Mouse (Mus musculus): ENCODE results near the gene Sema3b. TPM values are rescaled to one million over a fixed set of nuclear protein-coding genes. Genes with fewer than 3 reads are reported as not detected.
A peak's percentile ranks its signal among the peaks of the same experiment; 100 is the strongest.

Sema3b gene
- polyA plus RNA-seq, 1 experiment from 2014 or later: 4.6 TPM

- no peak for ATAC-seq (ENCODE audit: low FRiP score, low read depth)
- no peak overlapping the region for H3K27ac ChIP-seq (replicated peaks)
- H3K9ac ChIP-seq: no peak overlapping the region
- peaks cover 15% of the 10 kb centered on the region for H3K4me1 ChIP-seq (replicated peaks)
- no peaks in the 10 kb centered on the region for H3K9me3 ChIP-seq
- peak overlapping the region; percentile 64 for H3K4me2 ChIP-seq
- 94% methylated on average over 13 of the region's 13 CpGs for WGBS
- H3K4me3 ChIP-seq: no peak overlapping the region
- no peaks in the 10 kb centered on the region for H3K27me3 ChIP-seq
- H3K36me3 ChIP-seq: no peaks in the 10 kb centered on the region
These were observed 34.6 kb upstream of the Sema3b start for GRCm38 (mm10) chr9:107643544-107644214.

DNA sequence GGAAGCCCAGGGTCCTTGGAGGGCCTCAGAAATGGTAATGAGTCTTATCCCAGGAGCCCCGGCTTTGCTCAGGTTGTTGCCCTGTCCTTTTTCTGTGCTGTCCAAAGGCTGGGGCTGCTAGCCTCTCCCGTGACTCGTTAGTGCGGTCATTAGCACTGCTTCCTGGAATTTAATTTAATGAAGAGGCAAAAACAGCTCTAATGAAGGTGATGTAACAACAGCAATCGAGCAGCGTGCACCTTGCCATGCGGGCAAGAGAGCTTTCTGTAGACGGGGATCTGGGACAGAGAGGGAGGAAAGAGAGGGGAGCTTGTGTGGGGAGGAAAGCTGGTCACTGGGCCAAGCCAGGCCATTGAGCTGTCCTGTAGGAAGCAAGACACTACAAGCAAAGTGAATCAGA, 32.6 kb upstream of the Sema3b start:
- no peak overlapping the region for H3K4me2 ChIP-seq
- no peaks in the 10 kb centered on the region for H3K9me3 ChIP-seq
- H3K27ac ChIP-seq (replicated peaks): no peak overlapping the region
- no peaks in the 10 kb centered on the region for H3K27me3 ChIP-seq
- no peak overlapping the region for H3K9ac ChIP-seq
- WGBS: 49% methylated on average over 8 of the region's 8 CpGs
- no peaks in the 10 kb centered on the region for H3K36me3 ChIP-seq
- no peak for ATAC-seq (ENCODE audit: low FRiP score, low read depth)
- H3K4me1 ChIP-seq (replicated peaks): peaks cover 26% of the 10 kb centered on the region
- no peak overlapping the region for H3K4me3 ChIP-seq

DNA sequence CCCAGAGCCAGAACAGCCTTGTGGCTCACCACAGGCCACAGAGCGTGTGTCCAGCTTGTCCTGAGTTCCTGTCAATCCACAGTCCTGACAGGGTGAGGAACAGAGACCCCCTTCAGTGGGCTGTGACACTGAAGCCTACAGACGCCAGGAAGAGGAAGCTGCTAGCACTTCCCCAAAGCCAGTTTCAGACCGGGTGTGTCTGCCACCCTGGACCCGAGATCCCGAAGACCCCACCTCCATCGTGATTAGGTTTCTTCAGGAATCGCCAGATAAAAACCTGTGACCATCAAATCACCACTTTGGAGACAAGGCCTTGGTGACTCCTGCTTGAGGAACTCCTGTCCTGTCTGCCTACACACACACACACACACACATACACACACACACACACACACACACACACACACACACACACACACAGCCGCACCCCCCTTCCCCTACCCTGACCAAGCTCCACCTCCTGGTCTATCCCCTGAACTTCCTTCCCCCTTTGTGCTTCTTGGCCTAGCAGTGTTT, 31.3 kb upstream of the Sema3b start:
- H3K36me3 ChIP-seq: no peaks in the 10 kb centered on the region
- H3K4me3 ChIP-seq: no peak overlapping the region
- no peak for ATAC-seq (ENCODE audit: low FRiP score, low read depth)
- WGBS: 47% methylated on average over 8 of the region's 8 CpGs
- H3K9ac ChIP-seq: no peak overlapping the region
- H3K4me1 ChIP-seq (replicated peaks): peaks cover 35% of the 10 kb centered on the region
- H3K27ac ChIP-seq (replicated peaks): no peak overlapping the region
- H3K4me2 ChIP-seq: no peak overlapping the region
- no peaks in the 10 kb centered on the region for H3K27me3 ChIP-seq
- no peaks in the 10 kb centered on the region for H3K9me3 ChIP-seq

DNA sequence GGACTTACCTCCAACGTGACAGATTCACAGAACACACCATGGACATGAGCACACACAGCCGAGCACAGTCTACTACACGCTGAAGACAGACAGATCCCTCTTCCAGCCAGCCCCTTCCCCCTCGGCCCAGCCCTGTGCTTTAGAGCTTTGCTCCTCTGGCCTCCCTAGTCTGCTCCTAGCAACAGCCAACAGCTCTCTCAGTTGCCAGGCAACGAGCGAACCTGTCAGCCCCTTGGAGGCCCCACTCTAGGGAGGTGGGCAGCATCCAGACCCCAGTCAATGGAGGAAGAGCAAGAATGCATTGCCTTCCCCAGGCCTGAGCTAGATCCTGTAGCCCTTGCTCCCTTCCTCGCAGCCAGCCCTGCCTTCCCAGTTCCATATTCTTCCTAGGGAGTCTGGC, 28.0 kb upstream of the Sema3b start:
- Histone ChIP-seq H3K4me3 (no peak overlapping the region), H3K27me3 (no peaks in the 10 kb centered on the region), H3K9me3 (no peaks in the 10 kb centered on the region), H3K27ac (replicated peaks) (peak overlapping the region; percentile 77), H3K4me2 (peak overlapping the region; percentile 34), H3K9ac (peak overlapping the region; percentile 5; the same call in 1 of the 2 replicates), H3K36me3 (no peaks in the 10 kb centered on the region), H3K4me1 (replicated peaks) (peaks cover 49% of the 10 kb centered on the region)
- WGBS: 6% methylated on average over 7 of the region's 7 CpGs
- peak; percentile 35; the same call in 1 of the 2 replicates for ATAC-seq (ENCODE audit: low FRiP score, low read depth)

GRCm38 (mm10) chr9:107635279-107636028, 26.4 kb upstream of the Sema3b start, which contains the start of gene Gnai2:
TSS of gene Gnai2 (minus strand) at chr9:107635367.
- Histone ChIP-seq H3K4me2 (peak within 1 kb of the TSS; percentile 70), H3K27me3 (no peaks in the 10 kb centered on the region), H3K9me3 (no peaks in the 10 kb centered on the region), H3K9ac (peak within 1 kb of the TSS; percentile 96), H3K27ac (replicated peaks) (peak within 1 kb of the TSS; percentile 89), H3K36me3 (no peaks in the 10 kb centered on the region), H3K4me3 (peak within 1 kb of the TSS; percentile 87), H3K4me1 (replicated peaks) (peaks cover 65% of the 10 kb centered on the region)
- peak; percentile 89 for ATAC-seq (ENCODE audit: low FRiP score, low read depth)
- 3% methylated on average over 36 of the region's 38 CpGs for WGBS

GRCm38 (mm10) chr9:107634406-107635278, 25.6 kb upstream of the Sema3b start:
- Histone ChIP-seq H3K4me2 (peak overlapping the region; percentile 70), H3K27me3 (no peaks in the 10 kb centered on the region), H3K36me3 (no peaks in the 10 kb centered on the region), H3K9ac (peak overlapping the region; percentile 96), H3K27ac (replicated peaks) (peak overlapping the region; percentile 89), H3K4me1 (replicated peaks) (peaks cover 74% of the 10 kb centered on the region), H3K4me3 (peak overlapping the region; percentile 87), H3K9me3 (no peaks in the 10 kb centered on the region)
- 0% methylated on average over 35 of the region's 35 CpGs for WGBS
- no peak for ATAC-seq (ENCODE audit: low FRiP score, low read depth)

- under 1% methylated on average over 15 of the region's 15 CpGs for WGBS
- no peak for ATAC-seq (ENCODE audit: low FRiP score, low read depth)
- H3K4me2 ChIP-seq: peak overlapping the region; percentile 70
- peak overlapping the region; percentile 87 for H3K4me3 ChIP-seq
- H3K9ac ChIP-seq: peak overlapping the region; percentile 96
- no peaks in the 10 kb centered on the region for H3K27me3 ChIP-seq
- H3K9me3 ChIP-seq: no peaks in the 10 kb centered on the region
- peaks cover 82% of the 10 kb centered on the region for H3K4me1 ChIP-seq (replicated peaks)
- no peaks in the 10 kb centered on the region for H3K36me3 ChIP-seq
- H3K27ac ChIP-seq (replicated peaks): peak overlapping the region; percentile 89
These were observed 24.8 kb upstream of the Sema3b start for GRCm38 (mm10) chr9:107633661-107634405.

DNA sequence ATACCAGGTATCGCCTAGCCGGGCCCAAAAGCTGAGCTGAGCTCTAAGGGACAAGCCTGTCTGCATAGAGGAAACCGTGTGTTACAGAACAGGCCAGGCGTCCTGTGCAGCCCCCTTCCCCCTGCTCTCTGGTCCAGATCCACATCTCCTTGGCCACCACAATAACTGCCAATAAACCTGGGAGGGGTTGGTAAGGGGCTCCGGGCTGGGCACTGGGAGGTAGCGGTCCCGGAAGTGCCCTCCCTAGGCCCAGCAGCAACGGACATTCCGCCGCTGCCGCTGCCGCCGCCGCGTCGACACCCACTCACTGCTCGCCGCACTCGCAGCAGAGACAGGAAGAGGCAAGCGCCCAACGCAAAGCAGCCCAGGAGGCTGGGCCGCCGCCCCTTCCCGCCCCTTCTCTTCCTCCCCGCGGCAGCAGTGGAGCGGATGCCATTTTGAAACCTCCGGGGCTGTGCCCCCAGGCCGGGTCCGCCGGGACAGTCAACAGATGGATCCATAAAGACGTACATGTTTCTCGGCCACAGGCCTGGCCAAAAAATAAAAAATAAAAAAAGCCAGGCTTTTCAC, 24.1 kb upstream of the Sema3b start:
- H3K36me3 ChIP-seq: no peaks in the 10 kb centered on the region
- H3K4me3 ChIP-seq: peak overlapping the region; percentile 87
- ATAC-seq (ENCODE audit: low FRiP score, low read depth): peak; percentile 7; the same call in 1 of the 2 replicates
- peaks cover 88% of the 10 kb centered on the region for H3K4me1 ChIP-seq (replicated peaks)
- peak overlapping the region; percentile 96 for H3K9ac ChIP-seq
- WGBS: 1% methylated on average over 33 of the region's 33 CpGs
- H3K27me3 ChIP-seq: no peaks in the 10 kb centered on the region
- H3K4me2 ChIP-seq: peak overlapping the region; percentile 70
- H3K27ac ChIP-seq (replicated peaks): peak overlapping the region; percentile 89
- no peaks in the 10 kb centered on the region for H3K9me3 ChIP-seq

DNA sequence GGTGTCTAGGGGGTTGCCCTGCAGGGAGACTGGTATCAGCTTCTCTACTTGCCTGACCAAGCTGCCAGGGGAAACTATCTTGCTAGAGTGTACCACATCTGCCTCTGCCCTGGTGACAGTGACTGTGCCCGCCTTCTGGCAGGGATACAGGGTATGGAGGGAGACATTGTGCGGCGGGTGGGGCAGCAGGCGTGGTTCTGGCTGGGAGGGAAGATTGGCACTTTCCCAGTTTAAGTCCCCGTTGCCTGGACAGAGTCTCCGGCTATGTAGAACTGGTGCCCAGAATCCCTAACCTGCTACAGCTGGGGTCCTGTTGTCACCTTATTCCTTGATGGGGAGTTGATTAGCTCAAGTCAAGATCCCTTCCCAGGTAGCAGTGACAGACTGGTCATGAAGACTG, 23.4 kb upstream of the Sema3b start:
- Histone ChIP-seq H3K27ac (replicated peaks) (peak overlapping the region; percentile 89), H3K4me3 (peak overlapping the region; percentile 87), H3K9ac (peak overlapping the region; percentile 96), H3K27me3 (no peaks in the 10 kb centered on the region), H3K36me3 (no peaks in the 10 kb centered on the region), H3K9me3 (no peaks in the 10 kb centered on the region), H3K4me1 (replicated peaks) (peaks cover 93% of the 10 kb centered on the region), H3K4me2 (peak overlapping the region; percentile 70)
- ATAC-seq (ENCODE audit: low FRiP score, low read depth): no peak
- WGBS: 24% methylated on average over 6 of the region's 6 CpGs

- Histone ChIP-seq H3K4me3 (peak overlapping the region; percentile 87), H3K27ac (replicated peaks) (peak overlapping the region; percentile 89), H3K36me3 (no peaks in the 10 kb centered on the region), H3K9me3 (no peaks in the 10 kb centered on the region), H3K9ac (peak overlapping the region; percentile 96; the same call in 1 of the 2 replicates), H3K4me1 (replicated peaks) (peaks cover 93% of the 10 kb centered on the region), H3K27me3 (no peaks in the 10 kb centered on the region), H3K4me2 (peak overlapping the region; percentile 70)
- no peak for ATAC-seq (ENCODE audit: low FRiP score, low read depth)
- 51% methylated on average over 8 of the region's 8 CpGs for WGBS
These were observed 22.8 kb upstream of the Sema3b start for GRCm38 (mm10) chr9:107631861-107632260.
